Mouse (Mus musculus) brain, embryonic 14.5 days (tissue): Measurements from ENCODE around the gene Ostf1.

Experiments used
- CTCF ChIP-seq: fragments of 200-500 bp; IDR thresholded peaks from 2 replicates; pipeline ENCODE4 v1.5.1; 2012; ENCODE audit warnings: inconsistent platforms, mild to moderate bottlenecking, moderate library complexity, borderline replicate concordance; ENCODE audit not compliant: insufficient read depth, insufficient read length; ENCODE audit errors: extremely low read depth
- POLR2A ChIP-seq: fragments of 200-500 bp; IDR thresholded peaks from 2 replicates; pipeline ENCODE4 v1.6.1; 2012; ENCODE audit warnings: mild to moderate bottlenecking, inconsistent platforms, borderline replicate concordance; ENCODE audit not compliant: poor library complexity, insufficient read depth, insufficient read length, severe bottlenecking; ENCODE audit errors: extremely low read depth

DNA sequence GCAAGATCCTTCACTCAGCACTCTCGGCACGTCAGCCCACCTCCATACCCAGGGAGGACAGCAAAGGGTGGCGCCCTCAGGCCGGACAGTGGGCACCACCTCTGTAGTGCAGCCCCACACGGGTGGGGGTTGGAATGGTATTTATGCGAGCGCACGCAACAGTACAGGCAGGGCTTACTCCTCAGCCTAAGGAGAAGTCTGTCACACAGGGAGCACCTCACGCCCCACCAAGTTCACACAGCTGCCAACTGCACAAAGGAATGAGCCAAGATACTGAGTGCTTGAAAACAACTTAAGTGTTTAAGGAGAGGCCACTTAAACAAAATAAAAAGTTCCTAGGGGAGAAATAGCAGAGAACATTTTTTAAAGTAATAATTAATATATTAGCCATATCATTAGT, 44.5 kb downstream of the Ostf1 start:
- TF ChIP-seq CTCF (no peak), POLR2A (no peak)
